Mouse (Mus musculus): ENCODE results near the gene Trappc10.

GRCm38 (mm10) chr10:78285959-78286358 lies 41.5 kb upstream of the Trappc10 start:
- no peak for TF ChIP-seq POLR2A (IDR thresholded peaks at IDR 0.05; ENCODE audit: insufficient read depth, low read length)
- TF ChIP-seq CTCF (IDR thresholded peaks at IDR 0.05; ENCODE audit: low read depth, low read length) = no peak
- no peak for TF ChIP-seq EP300 (IDR thresholded peaks at IDR 0.05; ENCODE audit: insufficient read depth, low read depth, low read length)

Measured in ES-Bruce4 (cell line).